In genomic region chr7:101679591-101679990, GRCm38 (mm10) we compare ENCODE assay signal across 8 mouse cellular contexts. TPM values are rescaled to one million over a fixed set of nuclear protein-coding genes. Genes with fewer than 3 reads are reported as not detected.
DNase-seq lines count a peak whose midpoint lies in the region; ATAC-seq and TF ChIP-seq lines count a peak whose summit lies in the region.

No protein-coding gene starts in this region.

- TF ChIP-seq CTCF in liver, postnatal 0 days (IDR thresholded peaks at IDR 0.05; ENCODE audit: low read depth): peak; percentile 89
- peak; percentile 55; the same call in 1 of the 2 replicates for TF ChIP-seq CTCF in testis, adult 2 months (IDR thresholded peaks at IDR 0.05; ENCODE audit: control insufficient read depth, insufficient read depth, insufficient replicate concordance, low read depth, low read length)

- intact Hi-C loops in heart, postnatal 25 days (cut with DNase I): loop anchor here (5.0 kb wide), 2 partner anchors 158 to 213 kb away; partner anchors contain the start of gene Inppl1

- TF ChIP-seq POLR2A in testis, adult 2 months (IDR thresholded peaks at IDR 0.05; ENCODE audit: control insufficient read depth, low read depth, low read length): no peak

- H3K36me3 ChIP-seq in forebrain, embryonic 16.5 days (ENCODE audit: control insufficient read depth, insufficient read depth): no peaks in the 10 kb centered on the region
- H3K36me3 ChIP-seq in liver, postnatal 0 days (replicated peaks; ENCODE audit: insufficient read depth, low read length): no peaks in the 10 kb centered on the region
- H3K36me3 ChIP-seq in neural tube, embryonic 15.5 days: no peaks in the 10 kb centered on the region
- H3K36me3 ChIP-seq in testis, adult 2 months (ENCODE audit: control insufficient read depth, insufficient read depth, low read length): no peaks in the 10 kb centered on the region

- WGBS in forebrain, embryonic 16.5 days: 13% methylated on average over 7 of the region's 7 CpGs
- 22% methylated on average over 7 of the region's 7 CpGs for WGBS in large intestine, adult 2 months
- 21% methylated on average over 7 of the region's 7 CpGs for WGBS in liver, postnatal 0 days (ENCODE audit: insufficient replicate concordance)
- WGBS in neural tube, embryonic 15.5 days: 9% methylated on average over 7 of the region's 7 CpGs

- H3K27me3 ChIP-seq in forebrain, embryonic 16.5 days (replicated peaks; ENCODE audit: control insufficient read depth, insufficient read depth, low read length): no peaks in the 10 kb centered on the region
- H3K27me3 ChIP-seq in liver, postnatal 0 days (ENCODE audit: insufficient read depth, low read length): no peaks in the 10 kb centered on the region
- no peaks in the 10 kb centered on the region for H3K27me3 ChIP-seq in neural tube, embryonic 15.5 days (replicated peaks)
- no peaks in the 10 kb centered on the region for H3K27me3 ChIP-seq in testis, adult 2 months (ENCODE audit: control insufficient read depth, insufficient read depth, low read length)

- no peak overlapping the region for H3K9ac ChIP-seq in forebrain, embryonic 16.5 days (replicated peaks; ENCODE audit: low read depth, low read length)
- no peak overlapping the region for H3K9ac ChIP-seq in liver, postnatal 0 days (replicated peaks)
- H3K9ac ChIP-seq in neural tube, embryonic 15.5 days (replicated peaks): no peak overlapping the region

- H3K27ac ChIP-seq in forebrain, embryonic 16.5 days (ENCODE audit: low read length): no peak overlapping the region
- no peak overlapping the region for H3K27ac ChIP-seq in liver, postnatal 0 days (ENCODE audit: low read depth)
- H3K27ac ChIP-seq in neural tube, embryonic 15.5 days (replicated peaks): no peak overlapping the region
- H3K27ac ChIP-seq in testis, adult 2 months (ENCODE audit: control insufficient read depth, insufficient read depth, low read depth, low read length): no peak overlapping the region

- TF ChIP-seq EP300 in liver, postnatal 0 days (IDR thresholded peaks at IDR 0.05; ENCODE audit: low read depth): no peak

- H3K4me1 ChIP-seq in forebrain, embryonic 16.5 days (replicated peaks; ENCODE audit: control insufficient read depth, insufficient read depth, low read length): peaks cover 18% of the 10 kb centered on the region
- H3K4me1 ChIP-seq in liver, postnatal 0 days (ENCODE audit: insufficient read depth): peaks cover 6% of the 10 kb centered on the region; the same call in 1 of the 2 replicates
- peaks cover 37% of the 10 kb centered on the region for H3K4me1 ChIP-seq in neural tube, embryonic 15.5 days
- H3K4me1 ChIP-seq in testis, adult 2 months (ENCODE audit: control insufficient read depth, insufficient read depth, low read length): peaks cover 2% of the 10 kb centered on the region; the same call in 1 of the 2 replicates

- no peak overlapping the region for H3K4me2 ChIP-seq in forebrain, embryonic 16.5 days (ENCODE audit: low read length)
- no peak overlapping the region for H3K4me2 ChIP-seq in liver, postnatal 0 days (ENCODE audit: low read depth, low read length)
- no peak overlapping the region for H3K4me2 ChIP-seq in neural tube, embryonic 15.5 days

- H3K9me3 ChIP-seq in forebrain, embryonic 16.5 days (ENCODE audit: control insufficient read depth, low read length): no peaks in the 10 kb centered on the region
- H3K9me3 ChIP-seq in liver, postnatal 0 days (ENCODE audit: low read length): no peaks in the 10 kb centered on the region
- no peaks in the 10 kb centered on the region for H3K9me3 ChIP-seq in neural tube, embryonic 15.5 days (replicated peaks)

- peak; percentile 87 for ATAC-seq in forebrain, embryonic 16.5 days
- ATAC-seq in liver, postnatal 0 days: peak; percentile 82
- ATAC-seq in neural tube, embryonic 15.5 days (ENCODE audit: low FRiP score): peak; percentile 86; the same call in 1 of the 2 replicates

- no peak overlapping the region for H3K4me3 ChIP-seq in forebrain, embryonic 16.5 days (replicated peaks; ENCODE audit: low read length)
- H3K4me3 ChIP-seq in liver, postnatal 0 days (ENCODE audit: low read depth, low read length): no peak overlapping the region
- no peak overlapping the region for H3K4me3 ChIP-seq in neural tube, embryonic 15.5 days (replicated peaks)
- no peak overlapping the region for H3K4me3 ChIP-seq in testis, adult 2 months (ENCODE audit: control insufficient read depth, low read depth, low read length)

- DNase-seq in CD8-positive naive resting alpha-beta T cell, adult 2 months (ENCODE audit: low read depth in 2 of 2, low spot score in 2 of 2): peak; percentile 34 to 38
- peak; percentile 72 for DNase-seq in cerebellum, adult 11 months
- peak; percentile 57 for DNase-seq in heart, postnatal 25 days (ENCODE audit: low spot score)
- DNase-seq in large intestine, adult 2 months (ENCODE audit: low read depth, low spot score): peak; percentile 42
- DNase-seq in liver, postnatal 0 days: peak; percentile 81

RNA-seq across cellular contexts. Expression of gene Clpb, which starts 16.2 kb away (rescaled TPM):
- 42.0 and 51.9 TPM in 2 replicates for polyA plus RNA-seq in forebrain, embryonic 16.5 days (2015; fragmentation: Nextera tagmentation; extraction: Ambion mirVana)
- 10 to 100 TPM; 59.7 to 62.6 TPM for total RNA-seq in heart, postnatal 25 days (2021)
- polyA plus RNA-seq in large intestine, adult 2 months (2012; rRNA removed): 21.2 and 24.6 TPM in 2 replicates
- 15.1 and 16.3 TPM in 2 replicates for polyA plus RNA-seq in liver, postnatal 0 days (2015; fragmentation: Nextera tagmentation; extraction: Ambion mirVana)
- polyA plus RNA-seq in neural tube, embryonic 15.5 days (2015; fragmentation: Nextera tagmentation; extraction: Ambion mirVana): 39.8 and 42.8 TPM in 2 replicates
- polyA plus RNA-seq in testis, adult 2 months (2012; rRNA removed): 866 and 869 TPM in 2 replicates

Comparison
In these comparisons a context has a peak if more than half of its experiments do, and no peak if none do; other contexts are left out.
1. RNA of gene Clpb, which starts 16.2 kb away (polyA plus RNA-seq): 866 to 869 TPM in testis, adult 2 months; 42.0 to 51.9 TPM in forebrain, embryonic 16.5 days, 39.8 to 42.8 TPM in neural tube, embryonic 15.5 days, 21.2 to 24.6 TPM in large intestine, adult 2 months and 15.1 to 16.3 TPM in liver, postnatal 0 days; every median in the first group is over 10 times any median in the second.
2. Peak in every context shown above with its lines, with median percentiles within 50 percentile points of each other: DNase-seq and ATAC-seq.